Mouse (Mus musculus): ENCODE measurements around the gene Mical3.

GRCm38 (mm10) chr6:121101201-121101600, 29.6 kb downstream of the Mical3 start:
- no peak for TF ChIP-seq CTCF (IDR thresholded peaks at IDR 0.05; ENCODE audit: borderline replicate concordance, control insufficient read depth, extremely low read depth, insufficient read depth, low read length, poor library complexity)
- no peak for TF ChIP-seq POLR2A (IDR thresholded peaks at IDR 0.05; ENCODE audit: control insufficient read depth, extremely low read depth, insufficient read depth, low read length, poor library complexity)

Measured in thymus, adult 2 months (tissue).